Mouse (Mus musculus) lung, adult 2 months (tissue): Measurements from ENCODE around the gene Mb.

Experiments
- CTCF ChIP-seq: fragments of 200-500 bp; IDR thresholded peaks from 2 replicates; pipeline ENCODE4 v1.5.1; 2011; ENCODE audit warnings: mild to moderate bottlenecking, low read length, control low read depth; ENCODE audit not compliant: insufficient read depth
- POLR2A ChIP-seq: fragments of 200-500 bp; IDR thresholded peaks from 2 replicates; pipeline ENCODE4 v1.6.1; 2011; ENCODE audit warnings: low read depth, mild to moderate bottlenecking, control low read depth, low read length, borderline replicate concordance; ENCODE audit errors: extremely low read depth

DNA sequence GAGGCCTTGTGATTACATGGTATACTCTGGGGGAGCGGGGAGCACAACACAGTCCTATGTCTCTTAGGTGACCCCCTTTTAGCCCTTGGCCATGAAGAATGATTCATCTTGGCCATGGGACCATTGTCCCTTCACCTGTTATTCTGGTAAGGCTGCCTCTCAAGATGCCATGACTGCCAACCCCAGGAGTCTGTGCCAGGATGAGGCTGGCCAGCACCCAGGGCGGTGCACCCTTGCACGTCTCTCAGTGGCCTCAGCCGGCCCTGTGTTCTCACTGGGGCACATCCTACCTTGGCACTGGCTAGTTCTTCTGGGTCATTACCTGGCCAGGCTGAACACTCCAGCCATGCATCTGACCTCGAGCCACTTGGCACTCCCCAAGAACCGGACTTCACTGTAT lies 41.6 kb downstream of the Mb start:
- TF ChIP-seq CTCF (no peak), POLR2A (no peak)
